Mouse (Mus musculus): ENCODE measurements around the gene Acyp2.

DNA sequence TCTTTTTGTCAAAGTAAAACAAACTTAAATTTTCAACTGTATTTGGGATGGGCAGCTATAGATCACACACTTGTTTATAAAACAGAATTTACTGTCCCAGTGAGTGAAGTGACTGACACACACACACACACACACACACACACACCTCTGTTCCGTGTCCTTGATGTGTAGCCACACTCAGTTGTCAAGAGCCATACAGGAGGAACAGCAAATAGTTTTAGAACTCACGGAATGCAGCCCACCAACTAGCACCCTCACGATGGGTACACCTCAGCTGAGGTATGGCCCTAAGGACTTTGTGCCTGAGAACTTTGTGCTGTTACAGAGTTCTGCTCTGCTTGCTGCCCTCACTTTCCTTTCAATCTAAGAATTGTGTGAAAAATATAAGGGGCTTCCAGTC lies 78.8 kb downstream of the Acyp2 start:
- no peak for TF ChIP-seq POLR2A (IDR thresholded peaks at IDR 0.05; ENCODE audit: insufficient read depth, low read depth, low read length)
- TF ChIP-seq CTCF (IDR thresholded peaks at IDR 0.05) = no peak

Data from heart, adult 2 months (tissue).